Mouse (Mus musculus): ENCODE results near the gene Dock1.
A peak's percentile ranks its signal among the peaks of the same experiment; 100 is the strongest.

Gene Dock1

DNA sequence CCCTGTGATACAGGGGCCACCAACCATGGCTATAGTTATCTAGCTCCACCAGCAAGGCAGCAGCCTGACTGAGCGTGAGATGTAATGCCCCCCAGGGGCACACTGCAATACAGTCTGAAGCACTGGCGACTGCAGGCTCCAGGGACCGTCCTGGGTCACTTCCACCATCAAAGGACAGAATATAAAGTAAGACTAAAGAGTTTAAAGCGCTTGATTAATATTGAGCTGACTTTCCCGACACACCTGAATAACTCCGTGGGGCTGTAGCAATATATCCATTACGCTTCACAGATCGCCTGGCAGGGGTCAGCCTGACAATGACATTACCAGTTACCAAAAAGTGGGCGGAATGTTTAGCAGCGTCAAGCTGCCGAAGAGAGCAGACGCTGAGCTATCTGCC is 464.2 kb downstream of the Dock1 start:
- DNase-seq (ENCODE audit: low read depth, low spot score): no peak

GRCm38 (mm10) chr7:135139153-135139612 is 468.7 kb downstream of the Dock1 start:
- peak; percentile 60 for DNase-seq (ENCODE audit: low read depth, low spot score)

DNA sequence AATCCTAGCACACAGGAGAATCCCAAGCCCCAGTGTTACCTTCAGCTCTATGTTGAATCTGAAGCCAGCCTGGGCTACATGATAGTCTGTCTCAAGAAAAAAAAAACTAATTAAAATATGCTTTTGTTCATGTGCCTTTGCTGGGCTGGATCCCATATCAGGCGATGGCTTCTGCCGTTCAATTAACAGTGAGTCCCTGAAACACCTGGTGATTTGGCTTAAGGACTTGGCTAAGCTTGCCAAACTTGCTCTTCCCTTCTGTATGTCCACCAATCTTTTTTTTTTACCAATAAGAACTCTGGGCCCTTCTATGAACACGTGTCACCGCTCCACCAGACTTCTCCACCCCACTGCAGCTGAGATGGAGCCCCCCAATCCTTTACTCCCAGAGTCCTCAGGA is 474.3 kb downstream of the Dock1 start:
- no peak for DNase-seq (ENCODE audit: low read depth, low spot score)

DNA sequence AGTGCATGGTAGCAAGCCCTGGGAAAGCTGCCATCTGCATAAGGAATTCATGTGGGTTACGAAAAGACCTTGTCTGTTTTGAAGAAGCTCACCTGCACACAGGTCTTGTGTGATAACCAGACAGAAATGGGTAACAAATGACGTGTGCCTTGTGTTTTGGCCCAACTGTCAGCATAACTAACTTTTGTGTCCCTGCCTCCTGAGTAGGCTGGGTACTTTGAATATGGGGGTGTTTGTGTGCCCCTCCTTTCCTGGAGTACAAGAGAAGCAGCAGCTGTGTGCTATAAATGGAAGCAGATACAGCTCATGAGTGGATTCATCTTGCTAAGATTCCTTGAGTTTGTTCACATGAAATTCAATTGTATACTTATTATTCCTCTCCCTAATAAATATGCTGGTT is 480.5 kb downstream of the Dock1 start:
- peak; percentile 85 for DNase-seq (ENCODE audit: low read depth, low spot score)

- no peak for DNase-seq (ENCODE audit: low read depth, low spot score)
Measured at GRCm38 (mm10) chr7:135157571-135157970, 487.1 kb downstream of the Dock1 start.

DNA sequence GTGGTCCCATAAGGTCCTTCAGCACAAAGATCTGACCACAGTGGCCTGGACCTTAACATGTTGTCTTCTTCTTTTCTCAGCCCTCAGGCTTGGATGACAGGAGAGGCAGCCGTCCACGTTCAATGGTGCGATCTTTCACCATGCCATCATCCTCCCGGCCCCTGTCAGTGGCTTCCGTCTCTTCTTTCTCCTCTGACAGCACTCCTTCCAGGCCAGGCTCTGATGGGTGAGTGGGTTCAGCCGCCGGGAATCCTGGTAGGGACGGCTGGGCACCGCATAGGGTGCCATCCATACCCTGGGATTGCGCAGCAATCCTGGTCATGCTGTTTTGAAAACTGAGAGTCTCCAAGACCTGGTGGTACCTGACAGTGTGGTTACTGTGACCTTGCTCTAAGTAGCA is 487.9 kb downstream of the Dock1 start:
- no peak for DNase-seq (ENCODE audit: low read depth, low spot score)

DNA sequence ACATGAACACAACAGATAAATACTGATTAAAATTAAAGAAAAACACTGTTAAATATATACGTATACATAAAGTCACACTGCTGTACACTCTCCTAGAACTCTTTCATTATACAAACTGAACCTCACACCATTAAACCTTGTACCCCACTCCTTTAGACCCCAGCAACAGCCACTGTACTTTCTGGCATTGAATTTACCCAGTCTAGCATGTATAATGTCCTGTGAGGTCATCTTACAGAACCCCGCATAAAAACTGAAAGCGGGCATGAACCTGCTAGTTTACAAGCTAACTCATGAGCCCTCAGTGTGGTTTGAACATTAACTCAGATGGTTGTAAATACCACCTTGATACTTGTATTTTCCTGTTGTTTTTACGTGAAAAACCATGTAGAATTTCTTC is 489.2 kb downstream of the Dock1 start:
- DNase-seq (ENCODE audit: low read depth, low spot score): no peak

DNA sequence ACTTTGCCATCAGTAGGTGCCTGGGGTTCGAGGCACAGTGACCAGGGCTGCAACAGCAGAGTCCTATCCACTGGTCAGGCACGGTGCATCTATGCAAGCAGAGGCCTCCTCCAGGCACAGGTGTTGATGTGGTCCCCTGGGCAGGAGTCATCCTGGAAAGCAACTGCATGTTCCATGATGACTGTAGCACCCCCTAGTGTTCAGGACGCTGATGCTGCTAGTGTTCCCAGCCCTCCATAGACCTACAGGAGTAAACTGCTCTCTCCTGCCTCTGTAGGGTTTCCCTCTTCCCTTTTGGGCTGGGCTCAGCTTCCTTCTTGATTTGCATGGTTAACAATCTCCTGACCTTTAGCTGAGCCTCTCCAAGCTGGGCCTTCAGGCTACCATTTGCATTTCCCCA is 494.7 kb downstream of the Dock1 start:
- peak; percentile 84 for DNase-seq (ENCODE audit: low read depth, low spot score)

GRCm38 (mm10) chr7:135169936-135170335 is 499.5 kb downstream of the Dock1 start:
- no peak for DNase-seq (ENCODE audit: low read depth, low spot score)

- DNase-seq (ENCODE audit: low read depth, low spot score): no peak
Measured at GRCm38 (mm10) chr7:135172219-135172618, 501.8 kb downstream of the Dock1 start.

DNA sequence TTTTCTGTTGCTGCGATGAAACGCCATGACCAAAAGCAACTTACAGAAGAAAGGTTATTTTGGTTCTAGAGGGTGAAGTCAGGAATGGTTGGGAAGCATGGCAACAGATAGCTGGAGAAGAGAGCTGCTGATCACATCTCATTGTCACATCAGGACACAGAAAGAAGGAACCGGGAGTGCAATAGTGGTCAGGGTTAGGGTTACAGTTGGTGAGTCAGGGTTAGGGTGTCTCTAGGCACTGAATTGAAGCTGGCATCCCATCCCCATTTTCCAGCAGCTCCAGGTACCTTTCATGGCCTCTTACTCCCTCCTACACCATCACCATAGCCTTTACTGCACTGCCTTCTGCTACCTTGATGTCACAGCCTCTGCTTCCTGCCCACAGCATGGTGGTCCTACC is 523.7 kb downstream of the Dock1 start:
- DNase-seq (ENCODE audit: low read depth, low spot score): no peak

DNA sequence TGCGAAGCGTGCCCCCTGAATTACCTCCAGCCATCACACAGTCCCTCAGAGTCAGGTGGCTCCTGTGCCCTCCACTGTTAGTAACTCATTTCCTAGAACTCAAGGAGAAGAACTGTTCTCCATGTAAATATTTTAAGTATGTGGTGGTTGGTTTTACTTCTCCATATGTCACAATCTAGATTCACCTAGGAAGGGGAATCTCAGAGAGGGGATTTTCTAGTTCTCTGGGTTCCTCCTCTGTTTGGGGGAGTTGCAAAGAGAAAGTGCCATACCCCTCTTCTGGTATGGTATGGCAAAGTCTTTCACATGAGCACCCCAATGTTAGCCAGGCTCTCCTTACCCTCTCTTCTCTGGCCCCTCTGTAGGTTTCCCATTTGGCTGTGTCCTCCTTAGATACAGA is 525.2 kb downstream of the Dock1 start:
- no peak for DNase-seq (ENCODE audit: low read depth, low spot score)

DNA sequence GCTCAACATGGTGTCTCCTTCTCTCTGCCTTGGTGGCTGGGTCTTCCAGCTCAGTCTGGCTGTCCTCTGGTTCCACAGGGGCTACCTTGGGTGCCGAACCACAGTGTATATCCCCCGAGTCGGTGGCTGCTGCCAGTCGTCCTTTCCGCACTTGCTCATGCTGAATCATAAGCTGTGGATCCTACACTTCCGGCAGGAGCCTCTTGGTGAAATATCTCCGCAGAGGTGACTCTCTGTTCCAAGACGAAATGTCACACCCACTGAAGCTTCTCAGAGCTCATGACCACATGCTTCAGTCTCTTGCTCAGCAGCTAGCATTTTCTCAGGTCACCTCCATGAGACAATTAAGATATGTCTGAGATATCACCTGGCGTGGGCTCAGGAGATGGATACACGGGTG is 526.4 kb downstream of the Dock1 start:
- peak; percentile 71 for DNase-seq (ENCODE audit: low read depth, low spot score)

DNA sequence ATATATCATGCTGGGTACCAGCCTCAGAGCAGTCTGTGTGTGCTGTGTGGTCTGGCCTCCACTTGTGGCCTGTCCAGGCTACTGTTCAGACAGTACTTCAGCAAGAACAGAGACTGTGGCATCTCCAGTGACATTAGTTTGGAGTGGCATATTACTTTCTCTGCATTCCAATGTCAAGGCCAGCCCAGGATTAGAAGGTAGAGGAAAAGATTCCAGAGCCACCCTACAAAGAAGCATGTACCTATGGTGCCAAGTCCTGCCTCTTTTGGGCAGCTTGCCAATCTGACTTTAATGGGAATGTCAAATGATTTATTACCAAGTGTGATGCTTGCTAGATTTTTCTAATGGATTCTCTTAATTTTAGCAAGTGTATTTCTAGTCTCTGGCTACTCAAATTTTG is 533.5 kb downstream of the Dock1 start:
- DNase-seq (ENCODE audit: low read depth, low spot score): no peak

GRCm38 (mm10) chr7:135205111-135205510 is 534.7 kb downstream of the Dock1 start:
- DNase-seq (ENCODE audit: low read depth, low spot score): peak; percentile 87

- DNase-seq (ENCODE audit: low read depth, low spot score): no peak
Measured at GRCm38 (mm10) chr7:135208947-135209567, 538.6 kb downstream of the Dock1 start.

DNA sequence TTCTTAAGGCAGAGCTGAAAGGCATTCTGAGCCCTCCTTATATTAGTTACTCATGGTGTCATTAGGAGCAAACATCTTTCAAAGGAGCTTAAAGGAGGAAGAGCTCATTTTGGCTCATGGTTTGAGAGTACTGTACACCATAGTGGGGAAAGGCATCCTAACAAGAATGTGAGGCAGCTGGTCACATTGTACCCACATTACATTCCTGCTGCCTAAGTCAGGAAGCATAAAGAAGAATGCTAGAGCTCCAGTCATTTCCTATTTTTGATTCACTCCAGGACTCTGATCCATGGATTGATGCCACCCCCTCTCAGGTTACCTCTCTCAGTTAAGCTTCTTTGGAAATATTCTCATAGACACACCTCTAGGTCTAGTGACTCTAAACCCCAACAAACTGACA is 539.8 kb downstream of the Dock1 start:
- no peak for DNase-seq (ENCODE audit: low read depth, low spot score)

GRCm38 (mm10) chr7:135210831-135211230 is 540.4 kb downstream of the Dock1 start:
- DNase-seq (ENCODE audit: low read depth, low spot score): no peak

DNA sequence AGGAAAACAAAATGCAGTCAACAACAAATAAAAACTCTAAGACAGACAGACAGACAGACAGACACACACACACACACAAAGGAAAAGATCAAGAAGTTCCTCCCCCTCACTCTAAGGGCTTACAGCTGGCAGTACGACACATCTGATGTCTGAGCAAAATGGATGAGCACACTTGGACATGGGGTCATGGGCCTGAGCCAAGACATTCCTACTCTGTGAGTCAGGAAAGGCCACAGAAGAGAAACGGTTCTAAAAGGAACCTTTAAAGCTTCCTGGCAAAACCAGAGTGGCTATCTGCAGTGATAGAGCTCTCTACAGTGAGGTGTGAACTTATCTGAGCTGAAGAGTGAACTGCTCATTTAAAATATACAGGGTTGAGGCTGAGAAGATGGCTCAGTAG is 542.1 kb downstream of the Dock1 start:
- DNase-seq (ENCODE audit: low read depth, low spot score): no peak

GRCm38 (mm10) chr7:135221475-135221874 is 551.0 kb downstream of the Dock1 start:
- DNase-seq (ENCODE audit: low read depth, low spot score): peak; percentile 54

All from brain, adult 2 months (tissue).